Mouse (Mus musculus) heart, embryonic 12.5 days (tissue): ENCODE measurements around the gene Gm21833. TPM values are rescaled to one million over a fixed set of nuclear protein-coding genes. Genes with fewer than 3 reads are reported as not detected.
"Not testable (repeated sequence)": the region's sequence is repeated elsewhere in the genome, so short reads cannot be mapped to it uniquely, and the experiment has no call there.

Experiments used
- ATAC-seq: fragments of 200-750 bp; cut with Nextera tagmentation; 2 replicates; pipeline ENCODE4 v1.8.0; 2017; ENCODE audit warnings: moderate TSS enrichment, moderate library complexity; ENCODE audit not compliant: insufficient number of reproducible peaks, low FRiP score
- H3K27ac ChIP-seq: fragments of 300-500 bp; sonication (generic); 2 replicates; pipeline ENCODE4 v1.5.1; 2016; ENCODE audit warnings: mild to moderate bottlenecking, moderate library complexity; ENCODE audit not compliant: poor library complexity, severe bottlenecking
- H3K27me3 ChIP-seq: fragments of 300-500 bp; sonication (generic); replicated peaks from 2 replicates; pipeline ENCODE4 v1.6.1; 2016; ENCODE audit warnings: mild to moderate bottlenecking, moderate library complexity
- H3K36me3 ChIP-seq: fragments of 300-500 bp; sonication (generic); 2 replicates; pipeline ENCODE4 v1.6.1; 2016; ENCODE audit warnings: mild to moderate bottlenecking, moderate library complexity
- H3K4me1 ChIP-seq: fragments of 300-500 bp; sonication (generic); replicated peaks from 2 replicates; pipeline ENCODE4 v1.6.1; 2016; ENCODE audit warnings: mild to moderate bottlenecking
- H3K4me2 ChIP-seq: fragments of 300-500 bp; sonication (generic); 2 replicates; pipeline ENCODE4 v1.6.1; 2016; ENCODE audit warnings: mild to moderate bottlenecking, moderate library complexity
- H3K4me3 ChIP-seq: fragments of 300-500 bp; sonication (generic); 2 replicates; pipeline ENCODE4 v1.5.1; 2016; ENCODE audit warnings: mild to moderate bottlenecking
- H3K9ac ChIP-seq: fragments of 300-500 bp; sonication (generic); 2 replicates; pipeline ENCODE4 v1.6.1; 2016; ENCODE audit warnings: mild to moderate bottlenecking, moderate library complexity
- H3K9me3 ChIP-seq: fragments of 300-500 bp; sonication (generic); replicated peaks from 2 replicates; pipeline ENCODE4 v1.6.1; 2016; ENCODE audit warnings: mild to moderate bottlenecking, moderate library complexity
- WGBS: fragments of 180-500 bp; shearing (Covaris S2); methylation state at CpG from one replicate; pipeline ENCODE4 v1.1.7; 2016; 5-methylcytosine and 5-hydroxymethylcytosine counted together
- polyA plus RNA-seq: library from polyadenylated mRNA; unstranded; fragments of >200 nt; fragmentation: Nextera tagmentation; extraction: Ambion mirVana; gene quantifications from 2 replicates; pipeline ENCODE4 v1.2.1, GENCODE M21; 2016

The Gm21833 gene
- polyA plus RNA-seq, result not detected in 2 replicates

DNA sequence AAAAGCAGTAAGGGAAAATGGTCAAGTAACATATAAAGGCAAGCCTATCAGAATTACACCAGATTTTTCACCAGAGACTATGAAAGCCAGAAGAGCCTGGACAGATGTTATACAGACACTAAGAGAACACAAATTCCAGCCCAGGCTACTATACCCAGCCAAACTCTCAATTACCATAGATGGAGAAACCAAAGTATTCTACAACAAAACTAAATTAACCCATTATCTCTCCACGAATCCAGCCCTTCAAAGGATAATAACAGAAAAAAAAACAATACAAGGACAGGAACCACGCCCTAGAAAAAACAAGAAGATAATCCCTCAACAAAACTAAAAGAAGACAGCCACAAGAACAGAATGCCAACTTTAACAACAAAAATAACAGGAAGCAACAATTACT, at the start of gene Gm21833:
TSS of gene Gm21833 (plus strand) at position 301 of the 400 bp plus-strand sequence.
- 66% methylated on average over 2 of the region's 2 CpGs for WGBS

DNA sequence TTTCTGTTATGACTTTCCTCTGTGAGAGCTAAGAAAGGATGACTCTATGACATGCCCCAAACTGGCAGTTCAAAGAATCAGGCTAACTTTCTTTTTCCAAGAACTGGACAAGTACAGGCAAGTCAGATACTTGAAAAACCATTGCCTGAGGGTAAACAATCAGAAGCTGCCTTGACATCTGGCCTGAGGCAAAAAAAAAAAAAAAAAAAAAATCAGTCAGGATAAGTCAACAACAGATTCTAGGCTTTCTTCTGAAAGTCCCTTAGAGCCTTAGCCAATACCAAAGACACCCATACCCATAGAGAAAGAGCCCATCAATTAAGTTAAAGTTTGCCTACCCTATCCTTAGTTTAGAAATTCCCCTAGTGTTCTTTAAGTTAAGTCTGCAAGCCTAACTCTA, 38.7 kb upstream of the Gm21833 start:
- Histone ChIP-seq H3K27ac (no peak overlapping the region), H3K9me3 (no peaks in the 10 kb centered on the region), H3K4me1 (no peaks in the 10 kb centered on the region), H3K4me3 (no peak overlapping the region), H3K36me3 (no peaks in the 10 kb centered on the region), H3K9ac (no peak overlapping the region), H3K4me2 (no peak overlapping the region), H3K27me3 (no peaks in the 10 kb centered on the region)
- no peak for ATAC-seq

More for the DNA sequence above, at the start of gene Gm21833:
- H3K27ac ChIP-seq, ATAC-seq, H3K9ac ChIP-seq, H3K9me3 ChIP-seq, H3K4me3 ChIP-seq, H3K4me2 ChIP-seq, H3K4me1 ChIP-seq, H3K36me3 ChIP-seq, H3K27me3 ChIP-seq: not testable (repeated sequence)

DNA sequence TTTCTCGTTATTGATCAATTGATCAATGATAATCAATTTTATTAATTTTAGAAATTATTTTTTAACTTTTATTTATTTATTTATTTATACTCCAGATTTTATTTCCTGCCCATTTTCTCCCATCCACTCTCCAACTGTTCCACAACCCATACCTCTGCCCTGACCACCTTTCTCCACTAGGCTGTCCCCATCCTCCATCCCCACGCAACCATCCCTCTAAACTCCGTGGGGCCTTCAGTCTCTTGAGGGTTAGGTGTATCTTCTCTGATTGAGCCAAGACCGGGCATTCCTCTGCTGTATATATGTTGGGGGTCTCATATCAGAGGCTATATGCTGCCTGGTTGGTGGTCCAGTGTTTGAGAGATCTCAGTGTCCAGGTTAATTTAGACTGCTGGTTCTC, 31.7 kb upstream of the Gm21833 start:
- Histone ChIP-seq H3K4me2 (no peak overlapping the region), H3K27ac (no peak overlapping the region), H3K4me3 (no peak overlapping the region), H3K36me3 (no peaks in the 10 kb centered on the region), H3K27me3 (no peaks in the 10 kb centered on the region), H3K9me3 (no peaks in the 10 kb centered on the region), H3K4me1 (no peaks in the 10 kb centered on the region), H3K9ac (no peak overlapping the region)
- no peak for ATAC-seq
- WGBS, result 73% methylated on average over 4 of the region's 4 CpGs

DNA sequence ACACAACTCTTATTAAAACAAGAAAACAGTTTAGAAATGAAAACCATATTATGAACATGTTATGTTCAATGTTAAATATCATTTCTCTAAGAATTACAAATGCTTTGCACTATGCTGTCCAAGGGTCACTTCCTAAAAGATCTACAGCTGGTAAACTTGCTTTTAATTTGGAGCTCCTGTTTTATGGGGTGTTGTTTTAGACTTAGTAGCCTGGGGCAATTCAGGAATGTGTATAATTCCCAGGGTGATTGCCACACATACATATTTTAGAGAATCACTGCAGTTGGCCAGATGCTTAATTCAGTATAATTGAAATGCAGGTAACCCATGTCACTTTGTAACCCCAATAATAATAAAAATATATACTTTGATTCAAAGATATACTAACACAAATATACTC, 12.9 kb upstream of the Gm21833 start:
- no peak overlapping the region for H3K9ac ChIP-seq
- no peak overlapping the region for H3K4me3 ChIP-seq
- H3K4me2 ChIP-seq, result no peak overlapping the region
- ATAC-seq, result no peak
- H3K27ac ChIP-seq, result no peak overlapping the region
- H3K36me3 ChIP-seq, result no peaks in the 10 kb centered on the region
- H3K27me3 ChIP-seq, result no peaks in the 10 kb centered on the region
- no peaks in the 10 kb centered on the region for H3K4me1 ChIP-seq
- H3K9me3 ChIP-seq, result no peaks in the 10 kb centered on the region

DNA sequence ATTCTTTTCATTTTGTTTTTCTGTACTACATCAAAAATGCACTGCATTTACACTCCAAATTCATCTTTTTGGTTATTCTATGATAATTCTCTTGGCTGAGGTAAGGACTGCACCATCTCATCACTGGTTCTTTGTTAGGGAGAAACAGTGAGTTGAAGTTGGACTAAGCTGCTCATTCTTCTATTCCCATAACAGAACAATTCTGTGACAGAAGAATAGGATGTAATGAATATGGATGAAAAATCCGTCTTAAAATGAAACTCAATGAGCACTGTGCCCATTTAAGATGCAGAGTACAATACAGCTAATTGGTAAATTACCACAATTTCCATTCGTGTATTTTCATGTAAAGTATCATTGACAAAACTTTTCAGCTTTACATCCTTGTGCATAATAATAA, 11.6 kb upstream of the Gm21833 start:
- whole genome bisulfite sequencing, result 62% methylated on average over 2 of the region's 2 CpGs
- no peak for ATAC-seq
- no peaks in the 10 kb centered on the region for H3K4me1 ChIP-seq

DNA sequence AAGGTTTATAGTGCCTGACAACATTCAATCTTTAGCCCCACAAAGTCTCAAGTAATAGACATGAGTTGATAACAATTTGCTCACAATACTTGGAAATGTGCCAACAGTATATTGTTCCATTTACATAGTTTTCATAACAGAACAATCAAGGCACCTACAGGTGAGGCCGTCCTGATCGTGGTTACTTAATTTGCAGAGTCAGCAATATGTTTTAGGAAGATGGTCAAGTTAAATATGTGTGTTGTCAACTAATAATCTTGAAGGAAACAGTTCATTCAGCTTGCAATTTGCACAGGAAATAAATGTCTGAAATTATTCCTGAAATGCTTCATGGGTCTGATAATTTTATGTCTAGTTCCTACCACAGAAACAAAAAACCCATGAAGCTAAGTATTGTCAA, 27.6 kb downstream of the Gm21833 start:
- Histone ChIP-seq H3K27me3 (no peaks in the 10 kb centered on the region), H3K9me3 (no peaks in the 10 kb centered on the region), H3K9ac (no peak overlapping the region), H3K4me3 (no peak overlapping the region), H3K4me1 (no peaks in the 10 kb centered on the region), H3K4me2 (no peak overlapping the region), H3K36me3 (no peaks in the 10 kb centered on the region), H3K27ac (no peak overlapping the region)
- ATAC-seq, result no peak
- WGBS, result 75% methylated on average over 2 of the region's 2 CpGs

More for the DNA sequence above, 11.6 kb upstream of the Gm21833 start:
- Histone ChIP-seq H3K27ac (no peak overlapping the region), H3K36me3 (no peaks in the 10 kb centered on the region), H3K4me2 (no peak overlapping the region), H3K4me3 (no peak overlapping the region), H3K9ac (no peak overlapping the region), H3K27me3 (no peaks in the 10 kb centered on the region), H3K9me3 (no peaks in the 10 kb centered on the region)

DNA sequence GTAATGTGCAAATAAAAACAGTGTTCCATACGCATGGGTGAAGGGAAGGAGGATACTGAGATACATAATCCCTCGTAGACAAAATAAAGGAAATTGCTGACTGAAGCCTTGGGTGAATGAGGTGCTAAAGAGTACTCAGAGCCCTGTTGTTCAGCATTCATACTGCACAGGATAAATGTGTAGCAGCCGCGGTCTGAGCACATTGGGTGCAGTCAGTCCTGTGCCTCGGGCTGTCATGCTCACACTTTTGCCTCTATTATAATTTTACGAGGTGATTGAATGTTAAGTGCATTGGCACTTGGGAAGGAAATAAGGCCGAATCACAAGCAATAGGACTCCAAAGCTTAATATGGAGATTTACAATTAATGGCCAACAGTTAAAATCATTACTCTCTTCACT, 36.4 kb downstream of the Gm21833 start:
- no peaks in the 10 kb centered on the region for H3K27me3 ChIP-seq
- no peaks in the 10 kb centered on the region for H3K4me1 ChIP-seq
- H3K36me3 ChIP-seq, result no peaks in the 10 kb centered on the region
- H3K9ac ChIP-seq, result no peak overlapping the region
- WGBS, result 77% methylated on average over 7 of the region's 7 CpGs
- no peak overlapping the region for H3K4me3 ChIP-seq
- H3K27ac ChIP-seq, result no peak overlapping the region
- no peak overlapping the region for H3K4me2 ChIP-seq
- no peak for ATAC-seq
- H3K9me3 ChIP-seq, result no peaks in the 10 kb centered on the region
